Mouse (Mus musculus): ENCODE measurements around the gene Morn5.

The Morn5 gene

DNA sequence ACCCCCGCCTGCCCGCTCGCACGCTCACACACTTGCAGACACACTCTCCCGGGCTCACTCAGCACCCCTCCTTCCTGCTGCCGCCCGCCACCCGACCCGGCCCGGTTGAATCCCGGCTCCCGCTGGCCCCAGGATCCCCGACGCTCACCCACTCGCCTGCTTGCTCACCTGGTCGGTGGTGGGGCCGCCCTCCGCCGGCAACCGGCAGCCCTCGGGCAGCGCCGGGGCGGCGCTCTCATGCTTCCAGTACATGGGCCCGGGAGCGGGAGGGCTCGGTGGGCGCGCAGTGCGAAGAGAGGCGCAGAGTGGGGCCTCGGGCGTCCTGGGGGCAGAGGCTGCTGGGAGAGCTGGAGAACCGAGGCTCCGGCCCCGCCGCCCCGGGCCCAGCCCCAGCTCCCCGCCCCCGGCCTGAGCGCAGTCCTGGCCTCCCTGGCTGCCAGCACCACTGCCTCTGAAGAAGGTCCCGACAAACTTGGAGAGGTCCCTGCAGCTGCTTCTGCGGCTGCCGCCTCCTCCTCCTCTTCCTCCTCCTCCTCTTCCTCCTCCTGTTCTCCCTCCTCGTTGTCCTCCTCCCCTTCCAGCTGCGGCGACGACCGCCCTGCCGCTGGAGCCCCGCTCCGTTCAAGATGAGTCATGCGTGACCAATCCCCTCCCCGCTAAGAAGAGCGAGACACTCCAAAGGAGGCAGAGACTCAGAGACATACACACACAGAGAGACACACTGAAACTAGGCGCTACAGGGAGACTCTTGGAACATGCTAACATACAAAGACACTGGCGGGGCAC is 55.9 kb downstream of the Morn5 start, which contains the start of gene Lhx6:
Gene Lhx6, minus strand, starts transcription at position 453 of the 786 bp plus-strand sequence.
- peak; percentile 50 for DNase-seq

DNA sequence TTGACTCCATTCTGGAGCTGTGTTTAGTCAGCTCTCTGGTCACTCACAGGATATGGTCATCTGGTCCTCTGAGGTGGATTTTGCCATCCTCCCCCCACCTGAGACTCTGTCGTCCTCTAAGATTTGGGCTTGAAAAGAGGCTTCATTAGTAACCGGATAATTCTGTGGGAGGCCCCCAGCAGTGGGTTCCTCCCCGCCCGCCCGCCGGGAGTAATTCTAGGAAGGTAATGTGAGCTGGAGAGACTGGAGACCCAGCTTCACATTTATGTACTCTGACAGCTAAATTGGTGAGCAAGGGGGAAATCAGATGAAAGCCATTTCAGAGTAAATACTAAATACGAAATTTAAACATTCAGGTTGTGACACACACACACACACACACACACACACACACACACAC is 59.4 kb downstream of the Morn5 start:
- no peak for DNase-seq

DNA sequence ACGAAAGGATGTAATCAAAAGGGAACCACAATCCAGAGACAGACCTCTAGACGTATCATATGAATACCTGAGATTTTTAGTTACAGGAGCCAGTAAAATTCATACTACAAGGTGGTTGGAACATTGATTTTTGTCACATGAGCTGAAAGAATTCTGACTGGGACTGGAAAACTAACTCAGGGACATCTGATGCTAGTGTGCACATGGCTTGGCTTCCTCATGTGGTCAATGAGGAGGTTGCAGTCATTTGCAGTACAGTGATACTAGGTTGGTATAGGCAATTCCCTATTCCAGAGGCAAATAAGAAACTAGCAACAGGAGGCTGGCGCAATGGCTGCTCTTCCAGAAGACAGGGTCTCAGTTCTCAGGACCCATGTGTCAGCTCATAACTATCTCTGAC is 63.4 kb downstream of the Morn5 start:
- no peak for DNase-seq

DNA sequence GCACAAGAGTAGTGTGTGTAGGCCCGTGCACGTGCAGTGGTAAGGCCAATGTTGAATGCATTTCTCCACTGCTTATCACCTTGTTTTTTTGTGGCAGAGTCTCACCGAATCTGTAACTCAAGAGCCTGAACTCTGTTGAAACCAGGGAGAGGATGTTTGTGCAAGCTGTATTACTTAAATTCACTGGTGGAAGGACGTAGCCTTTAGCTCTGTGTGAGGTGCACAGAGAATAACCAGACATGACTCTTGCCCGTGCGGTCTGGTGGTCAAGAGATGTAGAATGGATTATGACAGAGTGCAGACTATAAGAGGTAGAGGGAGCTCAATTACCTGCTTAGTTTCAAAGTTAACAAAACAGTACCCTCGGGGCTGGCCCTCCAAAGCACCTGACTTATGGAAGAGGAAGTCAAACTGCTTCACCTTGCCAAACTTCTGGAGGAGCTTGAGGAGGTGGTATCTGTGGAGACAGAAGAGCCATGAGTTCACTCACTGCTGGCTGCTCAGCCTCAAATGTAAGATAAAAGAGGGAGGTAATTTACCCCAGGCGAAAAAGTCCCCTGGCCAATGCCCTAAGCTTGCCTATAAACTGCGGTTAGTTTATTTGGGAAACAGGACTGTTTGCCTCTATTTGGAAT is 77.7 kb downstream of the Morn5 start:
- DNase-seq: no peak

DNA sequence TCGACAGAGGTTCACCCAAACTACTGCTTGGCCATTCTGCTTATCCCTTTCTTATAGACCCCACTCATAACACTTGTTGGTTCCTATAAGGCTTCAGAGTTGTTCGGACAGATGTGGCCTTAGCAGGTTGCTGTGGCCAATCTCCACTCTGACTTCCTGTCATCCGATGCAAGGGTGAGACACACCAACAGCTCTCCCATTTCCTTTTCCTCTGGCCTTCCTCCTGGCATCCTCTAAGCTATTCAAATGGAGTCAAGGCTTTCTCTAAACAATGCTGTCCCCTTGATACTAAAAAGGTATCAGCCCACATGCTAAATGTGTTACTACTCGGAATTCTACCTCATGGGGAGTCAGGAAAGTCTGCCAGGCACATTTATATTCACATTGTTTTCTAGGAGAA is 78.7 kb downstream of the Morn5 start:
- no peak for DNase-seq

DNA sequence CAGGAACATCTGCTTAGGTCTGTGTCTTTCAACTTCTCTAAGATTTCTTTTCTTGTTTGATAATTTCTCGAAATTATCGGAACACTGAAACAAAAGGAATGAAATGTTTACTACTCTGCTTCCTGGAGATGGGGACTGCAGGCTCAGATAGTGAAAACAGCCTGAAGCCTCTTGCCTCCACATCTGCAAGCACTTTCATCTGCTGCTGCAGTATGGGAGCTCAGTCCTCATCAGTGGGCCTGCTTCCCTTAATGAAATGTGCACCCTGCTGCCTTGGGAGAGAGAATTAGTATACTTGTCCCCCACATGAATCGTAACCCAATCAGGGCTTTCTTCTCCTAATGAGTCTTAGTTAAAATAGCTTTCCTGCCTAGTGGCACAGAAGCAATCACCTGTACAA is 79.8 kb downstream of the Morn5 start:
- DNase-seq: no peak
